Mouse (Mus musculus) megakaryocyte-erythroid progenitor cell, adult 5-6 weeks (primary cell): ENCODE measurements around the gene Apbb1ip. TPM values are rescaled to one million over a fixed set of nuclear protein-coding genes. Genes with fewer than 3 reads are reported as not detected.

Source experiments
- ATAC-seq: replicated peaks from 2 replicates; pipeline ENCODE4 v1.8.0; 2016; ENCODE audit warnings: mild to moderate bottlenecking, inconsistent platforms; ENCODE audit not compliant: severe bottlenecking, poor library complexity, low FRiP score, low TSS enrichment
- total RNA-seq, 2 experiments: library from RNA; stranded (forward) in 1 of 2; stranded (reverse) in 1 of 2; fragments of 200-1000, 215-1000 nt in 1 of 2; fragments of >200 nt in 1 of 2; fragmentation: Nextera tagmentation in 1 of 2; gene quantifications; 2 replicates each; pipeline ENCODE4 v1.2.3; 2014 to 2017

The Apbb1ip gene
- total RNA-seq, 2 experiments from 2014 or later: 14.0 to 143 TPM

- ATAC-seq: peak; percentile 98
Measured at GRCm38 (mm10) chr2:22895282-22896273, 121.7 kb downstream of the Apbb1ip start, which contains the start of gene Pdss1. Gene Pdss1 (plus strand): TSS chr2:22895522.

GRCm38 (mm10) chr2:22903947-22904346, 130.1 kb downstream of the Apbb1ip start:
- ATAC-seq: peak; percentile 91

- ATAC-seq: no peak
Measured at GRCm38 (mm10) chr2:22914421-22914820, 140.5 kb downstream of the Apbb1ip start.

GRCm38 (mm10) chr2:22918651-22919050, 144.8 kb downstream of the Apbb1ip start:
- ATAC-seq: no peak

Other genes starting within 250 kb of the Apbb1ip start
- not detected in 2 replicates for gene Gad2, start 151.9 kb upstream of the Apbb1ip start, total RNA-seq (2014; fragmentation: Nextera tagmentation)
- gene Gad2, start 151.9 kb upstream of the Apbb1ip start, total RNA-seq (2017): not detected in 2 replicates
- 38.8 and 51.6 TPM in 2 replicates for gene Pdss1, start 121.4 kb downstream of the Apbb1ip start, total RNA-seq (2014; fragmentation: Nextera tagmentation)
- gene Pdss1, start 121.4 kb downstream of the Apbb1ip start, total RNA-seq (2017): 25.8 and 29.5 TPM in 2 replicates